Mouse (Mus musculus): ENCODE measurements at regions not wholly inside any gene's neighbourhood (a gene's known extent, or its start where the extent isn't known, plus 50 kb on each side); places are given as distances from the start of the nearest gene placed in this dataset.
A peak's percentile ranks its signal among the peaks of the same experiment; 100 is the strongest.

DNA sequence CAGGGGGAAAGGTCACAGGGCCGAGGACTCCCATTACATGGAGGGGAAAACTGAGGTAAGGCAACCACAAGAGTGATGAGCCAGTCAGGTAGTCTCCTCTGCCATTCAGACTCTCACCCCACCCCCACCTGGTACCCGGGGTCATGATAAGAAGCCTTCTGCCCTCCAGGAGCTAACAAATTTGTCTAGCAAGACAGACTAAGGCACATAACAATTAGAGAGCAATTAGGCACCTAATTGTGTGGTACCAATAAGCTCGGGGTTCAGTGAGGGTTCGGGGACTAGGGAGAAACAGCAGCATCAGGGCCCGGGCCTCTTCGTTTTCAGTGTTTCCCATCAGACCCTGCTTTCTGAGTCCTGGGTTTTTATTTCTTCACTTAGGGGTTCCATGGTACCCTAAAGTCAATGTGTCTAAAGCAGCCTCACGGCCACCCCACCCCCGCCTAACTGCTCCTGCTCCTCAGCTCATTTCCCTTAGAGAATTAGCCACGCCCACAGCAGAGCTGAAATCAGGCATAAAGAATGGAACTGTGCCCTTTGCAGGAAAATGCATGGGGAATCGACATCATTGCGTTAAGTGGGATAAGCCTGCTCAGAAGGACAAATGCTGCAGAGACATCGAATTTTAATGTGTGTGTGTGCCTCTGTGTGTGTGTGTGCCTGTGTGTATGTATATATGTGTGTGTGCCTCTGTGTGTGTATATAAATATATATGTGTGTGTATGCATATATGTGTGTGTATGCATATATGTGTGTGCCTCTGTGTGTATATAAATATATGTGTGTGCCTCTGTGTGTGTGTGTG, 249.3 kb downstream of the Cryba4 start:
- DNase-seq, result no peak
- intact Hi-C loops (cut with DNase I), result no loop called here

DNA sequence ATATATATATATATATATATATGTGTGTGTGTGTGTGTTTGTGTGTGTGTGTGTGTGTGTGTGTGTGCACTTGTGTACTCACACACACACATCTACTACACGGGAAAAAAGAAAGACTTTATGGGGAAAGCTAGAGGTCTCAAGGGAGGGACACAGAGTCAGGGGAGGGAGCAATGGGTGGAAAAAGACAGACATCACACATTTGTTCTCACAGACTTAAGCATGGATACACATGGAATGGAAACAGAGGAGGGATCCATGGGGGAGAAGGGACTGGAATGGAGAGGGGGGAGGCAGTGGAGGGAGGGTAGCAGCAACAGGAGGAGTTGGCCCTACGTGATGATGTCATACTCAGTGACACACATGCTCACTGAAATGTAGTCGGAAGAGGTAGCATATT, 248.3 kb downstream of the Cryba4 start:
- intact Hi-C loops (cut with DNase I), result no loop called here
- DNase-seq, result no peak

DNA sequence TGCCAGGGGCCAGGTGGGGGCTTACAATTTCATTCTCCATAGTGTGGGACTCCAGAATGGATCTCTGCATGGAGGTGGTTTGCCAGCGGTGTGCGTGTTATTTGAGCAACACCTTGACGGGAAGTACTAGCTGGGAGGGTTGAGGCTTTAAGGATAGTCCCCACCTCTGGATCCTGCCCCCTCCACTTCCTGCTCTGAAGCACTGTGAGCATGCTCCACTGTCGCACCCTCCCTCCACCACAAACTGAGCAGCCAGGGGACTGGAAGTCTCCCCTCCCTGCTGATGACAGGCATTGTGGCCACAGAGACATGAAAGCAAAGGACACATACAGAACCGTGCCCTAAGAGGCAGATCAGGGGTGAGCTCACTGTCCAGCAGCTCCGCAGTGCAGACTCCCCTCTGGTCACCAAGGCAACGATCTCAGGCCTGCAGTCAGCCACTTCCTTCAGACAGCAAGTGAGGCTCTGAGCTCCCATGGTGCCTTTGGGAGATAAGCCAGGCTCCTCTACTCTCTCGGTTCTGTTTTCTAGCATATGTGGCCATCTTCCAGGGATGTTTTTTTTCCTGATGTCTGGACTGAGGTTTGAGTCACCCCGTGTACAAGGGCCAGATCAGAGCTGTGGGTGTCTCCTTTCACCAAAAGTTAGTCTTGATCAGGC, 239.7 kb downstream of the Cryba4 start:
- peak; percentile 47 for DNase-seq

GRCm38 (mm10) chr5:112018925-112019324, 233.4 kb downstream of the Cryba4 start:
- intact Hi-C loops (cut with DNase I), result no loop called here
- DNase-seq, result peak; percentile 48

More for the DNA sequence above, 239.7 kb downstream of the Cryba4 start:
- intact Hi-C loops (cut with DNase I), result no loop called here

- DNase-seq, result peak; percentile 92
- intact Hi-C loops (cut with DNase I), result no loop called here
Measured at GRCm38 (mm10) chr5:112020882-112021281, 231.4 kb downstream of the Cryba4 start.

DNA sequence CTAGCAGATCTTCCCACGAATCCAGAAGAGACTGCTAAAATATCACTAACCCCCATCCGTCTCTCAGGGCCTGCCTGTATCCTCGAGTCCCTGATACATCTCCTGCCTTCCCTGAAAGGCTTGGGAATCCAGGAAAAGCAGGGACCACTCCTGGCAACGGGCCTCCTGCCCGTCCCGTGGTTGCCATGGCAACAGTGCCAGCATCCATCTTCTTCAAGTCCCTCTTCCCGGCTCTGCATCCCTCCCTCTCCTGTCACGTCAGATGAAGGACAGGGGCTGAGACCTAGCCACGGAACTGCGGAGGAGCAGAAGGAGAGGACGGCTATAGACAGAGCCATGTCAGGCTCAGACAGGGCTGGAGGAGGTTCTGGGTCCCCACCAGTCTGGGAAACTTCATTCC, 222.4 kb downstream of the Cryba4 start:
- DNase-seq, result peak; percentile 81
- intact Hi-C loops (cut with DNase I), result no loop called here

DNA sequence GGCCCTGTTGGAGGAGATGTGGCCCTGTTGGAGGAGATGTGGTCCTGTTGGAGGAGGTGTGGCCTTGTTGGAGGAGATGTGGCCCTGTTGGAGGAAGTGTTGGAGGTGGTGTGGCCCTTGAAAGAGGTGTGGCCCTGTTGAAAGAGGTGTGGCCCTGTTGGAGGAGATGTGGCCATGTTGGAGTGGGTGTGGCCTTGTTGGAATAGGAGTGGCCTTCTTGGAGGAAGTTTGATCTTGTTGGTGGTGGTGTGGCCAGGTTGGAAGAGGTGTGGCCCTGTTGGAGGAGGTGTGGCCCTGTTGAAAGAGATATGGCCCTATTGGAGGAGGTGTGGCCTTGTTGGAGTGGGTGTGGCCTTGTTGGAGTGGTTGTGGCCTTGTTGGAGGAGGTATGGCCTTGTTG, 220.3 kb downstream of the Cryba4 start:
- intact Hi-C loops (cut with DNase I), result no loop called here
- DNase-seq, result no peak

DNA sequence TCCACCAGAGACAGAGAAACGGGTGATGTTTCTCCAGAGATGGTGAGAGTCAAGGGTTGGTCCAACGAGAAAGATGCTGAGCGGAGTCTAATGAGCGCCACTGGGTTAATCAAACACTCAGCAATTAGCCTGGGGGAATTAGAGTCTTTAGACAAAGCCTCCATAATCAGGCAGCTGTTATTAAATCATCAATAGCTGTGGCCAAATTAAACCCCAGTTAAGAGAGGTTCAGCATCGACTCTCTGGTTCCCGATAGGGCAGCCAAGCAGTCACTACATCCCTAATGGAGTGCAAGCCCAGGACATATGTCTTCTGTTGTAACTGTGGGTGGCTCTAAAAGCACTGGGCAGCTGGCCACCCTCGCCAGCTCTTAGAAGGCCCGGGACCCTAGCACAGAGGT, 216.9 kb downstream of the Cryba4 start:
- DNase-seq, result no peak
- intact Hi-C loops (cut with DNase I), result no loop called here

GRCm38 (mm10) chr5:112037080-112037479, 215.2 kb downstream of the Cryba4 start:
- intact Hi-C loops (cut with DNase I), result no loop called here
- DNase-seq, result no peak

DNA sequence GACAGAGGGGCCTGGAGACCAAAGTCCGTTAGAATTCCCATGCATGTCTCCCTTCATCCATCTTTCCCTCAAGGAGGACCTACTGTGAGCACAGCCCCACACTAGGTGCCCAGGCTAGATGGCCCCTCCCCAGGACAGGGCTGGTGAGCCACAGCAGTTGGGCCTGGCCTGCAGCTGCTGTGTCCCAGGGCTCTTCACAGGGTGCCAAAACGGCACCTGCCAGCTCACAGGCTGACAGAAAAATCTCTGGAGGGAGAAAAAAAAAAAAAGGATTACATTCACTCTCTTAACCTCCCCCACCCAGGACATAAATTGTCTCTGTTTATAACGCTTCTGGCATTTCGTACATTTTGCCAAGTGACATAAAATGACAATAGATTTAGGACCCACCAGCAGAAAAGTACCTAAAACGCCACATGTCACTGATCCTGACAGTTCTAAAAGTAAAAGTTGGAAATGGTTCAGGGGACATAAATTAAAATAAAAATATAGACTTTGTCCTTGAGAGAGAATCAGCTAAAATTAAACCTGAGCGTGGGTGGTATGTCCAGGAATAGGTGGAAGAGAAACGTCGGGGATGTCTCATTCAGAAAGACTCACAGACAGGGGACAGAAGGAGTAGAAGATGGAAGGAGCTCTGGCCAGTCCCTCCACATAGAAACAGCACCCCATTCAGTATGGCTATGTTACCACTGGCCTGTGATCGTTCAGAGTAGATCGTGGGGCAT, 212.5 kb downstream of the Cryba4 start:
- intact Hi-C loops (cut with DNase I), result loop anchor here (10.0 kb wide), 1 partner anchor 275 kb away; no protein-coding TSS in a partner anchor
- no peak for DNase-seq

GRCm38 (mm10) chr5:112040678-112041077, 211.6 kb downstream of the Cryba4 start:
- intact Hi-C loops (cut with DNase I), result loop anchor here (10.0 kb wide), 1 partner anchor 276 kb away; no protein-coding TSS in a partner anchor
- DNase-seq, result no peak

DNA sequence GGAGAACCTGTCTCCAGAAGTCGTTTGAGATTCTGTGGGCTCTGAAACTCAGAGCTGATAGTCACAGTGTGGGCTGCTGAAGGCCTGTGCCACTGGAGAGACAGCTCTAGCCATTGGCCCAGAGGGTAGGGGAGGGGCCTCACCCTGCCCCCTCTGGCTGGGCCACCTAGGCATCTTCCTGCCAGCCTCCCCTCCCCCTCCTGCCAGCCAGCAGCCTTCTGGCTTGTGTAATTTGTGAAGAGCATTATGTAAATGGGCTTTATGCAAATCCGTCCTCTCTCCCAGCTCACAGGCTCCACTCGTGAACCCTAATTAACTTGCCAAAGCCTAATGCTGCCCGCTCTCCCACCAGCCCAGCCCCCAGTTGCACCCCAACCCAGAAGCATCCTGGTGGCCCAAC, 211.0 kb downstream of the Cryba4 start:
- DNase-seq, result peak; percentile 65
- intact Hi-C loops (cut with DNase I), result loop anchor here (10.0 kb wide), 1 partner anchor 276 kb away; no protein-coding TSS in a partner anchor

- DNase-seq, result no peak
- intact Hi-C loops (cut with DNase I), result loop anchor here (10.0 kb wide), 1 partner anchor 277 kb away; no protein-coding TSS in a partner anchor
Measured at GRCm38 (mm10) chr5:112042236-112042635, 210.1 kb downstream of the Cryba4 start.

DNA sequence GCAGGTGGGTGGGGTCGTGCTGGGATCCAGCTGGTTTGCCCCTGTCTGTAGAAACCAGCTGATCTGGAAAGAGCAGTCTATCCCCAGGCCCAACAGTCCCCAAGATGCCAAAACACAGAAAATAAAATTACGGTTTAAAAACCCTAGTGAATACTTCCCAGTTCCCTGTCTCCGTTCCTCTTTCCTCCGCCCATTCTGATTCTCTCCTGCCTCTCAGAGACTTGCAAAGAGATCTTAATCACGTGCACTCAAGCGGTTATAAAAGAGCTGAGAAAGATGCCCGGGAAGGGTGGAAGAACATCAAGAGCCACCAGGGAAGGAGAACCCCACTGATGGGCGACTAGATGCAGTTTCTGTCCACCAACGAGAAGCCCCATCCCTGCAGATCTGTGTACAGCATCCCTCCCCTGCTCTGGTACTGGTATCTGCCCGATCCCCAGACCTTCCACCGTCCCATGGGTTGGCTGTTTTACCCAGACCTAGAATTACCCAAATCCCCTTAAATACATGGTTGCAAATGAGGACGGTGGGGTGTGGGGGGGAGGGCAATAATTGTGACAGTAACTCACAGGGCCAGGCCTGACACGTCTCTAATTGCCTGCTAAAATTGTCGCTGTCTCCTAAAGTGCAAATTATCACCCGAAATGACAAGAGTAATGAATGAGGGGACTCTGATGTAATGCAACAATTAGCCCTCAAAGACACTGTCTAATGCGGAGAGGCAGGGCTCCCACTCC, 202.1 kb downstream of the Cryba4 start:
- no peak for DNase-seq
- intact Hi-C loops (cut with DNase I), result no loop called here

GRCm38 (mm10) chr5:112050906-112051305, 201.4 kb downstream of the Cryba4 start:
- intact Hi-C loops (cut with DNase I), result no loop called here
- DNase-seq, result peak; percentile 64

- DNase-seq, result no peak
- intact Hi-C loops (cut with DNase I), result no loop called here
Measured at GRCm38 (mm10) chr5:112051786-112052185, 200.5 kb downstream of the Cryba4 start.

DNA sequence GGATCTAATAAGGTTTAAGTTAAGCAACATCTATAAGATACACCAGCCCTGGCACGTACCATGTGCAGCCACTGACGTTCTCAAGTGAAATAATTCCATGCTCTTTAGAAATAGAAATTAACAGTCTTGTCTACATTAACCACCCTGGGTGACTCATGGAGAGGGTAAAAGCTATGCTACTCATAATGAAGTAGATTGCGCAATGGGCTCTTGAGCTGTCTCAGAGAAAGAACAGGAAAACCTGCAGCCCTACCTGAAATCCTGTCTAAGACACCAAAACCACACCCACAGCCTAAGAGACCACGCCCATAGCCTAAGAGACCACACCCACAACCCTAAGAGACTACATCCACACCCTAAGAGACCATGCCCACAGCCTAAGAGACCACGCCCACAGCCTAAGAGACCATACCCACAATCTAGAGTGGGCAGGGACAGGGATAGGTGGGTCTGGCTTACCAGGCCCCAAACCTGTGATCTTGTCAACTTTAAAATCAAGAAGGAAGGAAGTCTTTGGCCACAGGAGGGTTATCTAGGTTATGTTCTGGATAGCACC, 198.6 kb downstream of the Cryba4 start:
- intact Hi-C loops (cut with DNase I), result no loop called here
- DNase-seq, result no peak

- intact Hi-C loops (cut with DNase I), result no loop called here
- no peak for DNase-seq
Measured at GRCm38 (mm10) chr5:112055018-112055417, 197.3 kb downstream of the Cryba4 start.

DNA sequence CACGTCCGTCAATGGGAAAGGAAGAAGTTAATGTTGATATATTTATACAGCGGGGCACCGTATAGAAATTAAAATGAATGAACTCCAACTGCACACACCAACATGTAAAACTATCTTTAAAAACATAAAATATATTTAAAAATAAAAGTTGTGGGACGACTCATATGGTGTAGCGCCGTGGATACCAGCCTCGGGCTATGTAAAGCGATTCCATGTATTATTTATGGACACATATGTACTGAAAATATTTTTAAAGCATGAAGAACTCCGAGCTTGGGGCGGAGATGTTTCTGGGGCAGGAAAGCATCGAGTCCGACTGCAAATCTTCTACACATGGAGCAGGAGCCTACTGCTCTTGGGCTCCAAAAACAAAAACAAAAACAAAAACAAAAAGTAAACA, 182.4 kb downstream of the Cryba4 start:
- intact Hi-C loops (cut with DNase I), result no loop called here

DNA sequence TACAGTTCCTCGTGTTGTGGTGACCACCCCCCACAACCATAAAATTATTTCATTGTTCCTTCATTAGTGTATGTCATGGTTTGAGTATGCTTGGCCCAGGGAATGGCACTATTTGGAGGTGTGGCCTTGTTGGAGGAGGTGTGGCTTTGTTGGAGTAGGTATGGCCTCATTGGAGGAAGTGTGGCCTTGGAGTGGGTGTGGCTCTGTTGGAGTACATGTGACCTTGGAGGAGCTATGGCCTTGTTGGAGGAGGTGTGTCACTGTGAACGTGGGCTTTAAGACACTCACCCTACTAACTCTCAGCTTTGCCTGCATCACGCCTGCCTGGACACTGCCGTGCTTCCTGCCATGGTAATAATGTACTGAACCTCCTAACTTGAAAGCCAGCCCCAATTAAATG, 179.9 kb downstream of the Cryba4 start:
- DNase-seq, result no peak
- intact Hi-C loops (cut with DNase I), result no loop called here

More for the DNA sequence above, 182.4 kb downstream of the Cryba4 start:
- no peak for DNase-seq
